Mouse (Mus musculus): ENCODE results near the gene Fam49a. TPM values are rescaled to one million over a fixed set of nuclear protein-coding genes. Genes with fewer than 3 reads are reported as not detected.
"Not testable (repeated sequence)": the region's sequence is repeated elsewhere in the genome, so short reads cannot be mapped to it uniquely, and the experiment has no call there.

The Fam49a gene
- polyA plus RNA-seq, 1 experiment from 2014 or later = 27.9 TPM

DNA sequence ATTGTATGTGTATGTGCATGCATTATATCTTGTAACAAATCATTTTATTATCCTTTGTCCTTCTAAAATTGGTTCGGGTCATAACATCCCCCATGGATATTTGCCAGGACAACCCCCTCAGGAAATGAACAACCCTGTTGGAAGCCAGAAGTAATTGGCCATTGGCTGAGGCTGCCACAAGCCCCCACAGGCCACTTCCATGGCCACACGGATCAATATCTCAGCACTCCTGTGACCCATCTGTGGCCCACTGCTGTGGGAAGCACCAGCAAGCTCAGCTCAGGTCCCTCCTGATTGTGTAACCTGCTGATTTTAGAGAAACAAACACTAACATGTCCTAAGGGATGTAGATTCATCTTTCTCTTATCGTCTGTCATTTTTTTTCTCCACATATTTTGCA, 22.4 kb upstream of the Fam49a start:
- H3K4me1 ChIP-seq (replicated peaks) = peaks cover 7% of the 10 kb centered on the region
- H3K9me3 ChIP-seq = no peaks in the 10 kb centered on the region
- no peak overlapping the region for H3K4me3 ChIP-seq (replicated peaks)
- ATAC-seq = no peak
- H3K4me2 ChIP-seq (replicated peaks) = no peak overlapping the region
- H3K27ac ChIP-seq = no peak overlapping the region
- no peak overlapping the region for H3K9ac ChIP-seq (replicated peaks)
- H3K36me3 ChIP-seq = no peaks in the 10 kb centered on the region
- 57% methylated on average over 3 of the region's 3 CpGs for WGBS
- no peaks in the 10 kb centered on the region for H3K27me3 ChIP-seq

DNA sequence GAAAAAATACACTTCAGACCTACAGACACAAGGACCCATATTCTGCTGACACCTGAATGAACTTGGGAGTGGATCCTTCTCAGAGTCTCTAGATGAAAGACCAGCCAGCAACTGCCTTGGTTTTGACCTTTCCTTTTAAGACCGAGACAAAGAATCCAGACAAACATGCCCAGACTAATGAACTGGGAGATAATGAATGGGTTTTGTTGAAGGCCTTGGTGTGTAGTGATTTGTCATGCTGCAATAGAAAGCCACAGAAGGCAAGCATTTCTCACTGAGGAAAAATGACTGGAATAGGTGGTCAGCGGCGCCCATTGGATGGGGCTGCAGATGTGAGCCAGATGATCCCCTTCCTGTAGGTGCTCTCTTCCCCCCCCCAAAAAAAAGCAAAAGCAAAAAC, 18.8 kb upstream of the Fam49a start:
- H3K4me1 ChIP-seq (replicated peaks) = peaks cover 3% of the 10 kb centered on the region; the same call in 1 of the 2 replicates
- H3K9me3 ChIP-seq = no peaks in the 10 kb centered on the region
- H3K9ac ChIP-seq (replicated peaks) = no peak overlapping the region
- no peaks in the 10 kb centered on the region for H3K27me3 ChIP-seq
- no peak overlapping the region for H3K27ac ChIP-seq
- no peaks in the 10 kb centered on the region for H3K36me3 ChIP-seq
- H3K4me3 ChIP-seq (replicated peaks) = no peak overlapping the region
- H3K4me2 ChIP-seq (replicated peaks) = no peak overlapping the region
- WGBS = 75% methylated on average over 3 of the region's 3 CpGs
- ATAC-seq = no peak

DNA sequence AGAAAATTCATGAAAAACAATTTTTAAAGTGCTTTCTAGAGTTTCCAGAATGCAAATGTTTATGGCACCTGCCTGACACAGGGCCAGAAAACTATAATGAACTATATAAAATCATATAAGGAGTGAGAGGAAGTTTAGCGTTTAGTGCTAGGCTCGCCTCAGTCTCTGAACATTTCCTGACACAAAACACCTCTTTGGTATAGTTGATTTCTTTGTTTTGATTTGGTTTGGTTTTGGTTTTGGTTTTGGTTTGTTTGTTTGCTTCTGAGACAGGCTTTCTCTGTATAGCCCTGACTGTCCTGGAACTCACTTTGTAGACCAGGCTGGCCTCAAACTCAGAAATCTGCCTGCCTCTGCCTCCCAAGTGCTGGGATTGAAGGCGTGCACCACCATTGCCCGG, 14.9 kb upstream of the Fam49a start:
- H3K27ac ChIP-seq; H3K27me3 ChIP-seq; H3K9me3 ChIP-seq; H3K4me2 ChIP-seq (replicated peaks); H3K4me3 ChIP-seq (replicated peaks); H3K9ac ChIP-seq (replicated peaks); H3K4me1 ChIP-seq (replicated peaks); H3K36me3 ChIP-seq; ATAC-seq: not testable (repeated sequence)
- 95% methylated on average over 4 of the region's 4 CpGs for WGBS

DNA sequence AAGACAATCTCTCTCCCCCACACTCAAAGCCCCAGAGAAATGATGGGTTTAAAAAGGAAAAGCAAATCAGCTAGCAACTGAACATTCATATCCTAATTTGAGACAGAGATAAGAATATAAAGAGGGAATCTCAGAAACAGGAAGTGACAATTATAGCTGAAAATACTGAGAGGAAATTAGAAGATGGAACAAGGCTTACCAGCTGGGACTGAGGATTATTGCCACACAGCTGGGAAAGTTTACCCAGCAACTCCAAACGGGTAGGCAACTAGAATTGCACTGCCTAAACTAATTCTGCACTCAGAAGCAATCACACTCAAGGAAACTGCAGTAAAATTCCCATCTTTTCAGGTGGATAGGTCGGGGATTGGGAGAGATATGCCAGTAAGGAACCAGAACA, 12.4 kb upstream of the Fam49a start:
- no peak overlapping the region for H3K27ac ChIP-seq
- no peak overlapping the region for H3K4me2 ChIP-seq (replicated peaks)
- H3K27me3 ChIP-seq = no peaks in the 10 kb centered on the region
- no peaks in the 10 kb centered on the region for H3K36me3 ChIP-seq
- H3K4me1 ChIP-seq (replicated peaks) = no peaks in the 10 kb centered on the region
- H3K9me3 ChIP-seq = no peaks in the 10 kb centered on the region
- H3K9ac ChIP-seq (replicated peaks) = no peak overlapping the region
- H3K4me3 ChIP-seq (replicated peaks) = no peak overlapping the region
- no peak for ATAC-seq
- WGBS = 72% methylated on average over 2 of the region's 2 CpGs

DNA sequence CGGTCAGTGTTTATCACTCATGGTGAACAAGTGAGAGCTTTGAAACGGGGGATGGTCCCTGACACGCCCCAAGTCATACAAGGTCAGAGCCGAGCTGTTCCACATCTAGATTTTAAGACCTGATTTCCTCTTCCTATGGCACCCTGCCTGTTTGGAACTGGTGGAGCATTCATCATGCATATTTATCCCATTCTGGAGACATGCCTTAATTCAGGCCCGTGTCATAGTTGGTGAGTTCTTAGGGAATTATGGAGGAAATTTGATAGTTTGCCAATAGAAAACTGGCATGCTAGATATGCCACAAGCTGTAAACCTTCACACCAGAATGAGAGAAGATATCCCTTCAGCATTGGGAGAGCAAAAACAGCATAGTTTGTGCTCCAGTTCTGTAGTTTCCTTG, 8.4 kb upstream of the Fam49a start:
- WGBS = 64% methylated on average over 5 of the region's 5 CpGs
- no peak overlapping the region for H3K9ac ChIP-seq (replicated peaks)
- no peak overlapping the region for H3K27ac ChIP-seq
- no peak overlapping the region for H3K4me3 ChIP-seq (replicated peaks)
- no peak overlapping the region for H3K4me2 ChIP-seq (replicated peaks)
- H3K4me1 ChIP-seq (replicated peaks) = no peaks in the 10 kb centered on the region
- H3K9me3 ChIP-seq = no peaks in the 10 kb centered on the region
- H3K36me3 ChIP-seq = no peaks in the 10 kb centered on the region
- H3K27me3 ChIP-seq = no peaks in the 10 kb centered on the region
- ATAC-seq = no peak

DNA sequence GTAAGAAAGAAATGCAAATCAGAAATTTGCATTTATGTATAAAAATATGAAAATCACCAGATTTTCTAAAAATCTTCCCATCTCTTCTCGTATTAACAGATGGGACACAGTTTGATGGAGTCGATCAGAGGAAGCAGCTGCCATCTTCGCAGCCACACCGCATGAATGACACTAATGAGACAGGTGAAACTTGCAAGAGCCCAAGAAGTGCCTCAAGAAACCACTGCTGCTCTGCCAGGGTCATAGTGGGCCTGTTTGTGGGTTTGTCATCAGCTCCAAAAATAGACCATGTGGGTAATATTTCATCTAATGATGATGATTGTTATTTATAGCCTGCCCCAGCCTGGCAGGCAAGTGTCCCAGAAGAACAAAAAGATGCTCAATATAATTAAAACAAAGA, 7.8 kb upstream of the Fam49a start:
- no peaks in the 10 kb centered on the region for H3K9me3 ChIP-seq
- no peak overlapping the region for H3K4me2 ChIP-seq (replicated peaks)
- H3K4me3 ChIP-seq (replicated peaks) = no peak overlapping the region
- no peak for ATAC-seq
- H3K9ac ChIP-seq (replicated peaks) = no peak overlapping the region
- no peaks in the 10 kb centered on the region for H3K27me3 ChIP-seq
- no peak overlapping the region for H3K27ac ChIP-seq
- H3K4me1 ChIP-seq (replicated peaks) = no peaks in the 10 kb centered on the region
- WGBS = 78% methylated on average over 4 of the region's 4 CpGs
- H3K36me3 ChIP-seq = no peaks in the 10 kb centered on the region

DNA sequence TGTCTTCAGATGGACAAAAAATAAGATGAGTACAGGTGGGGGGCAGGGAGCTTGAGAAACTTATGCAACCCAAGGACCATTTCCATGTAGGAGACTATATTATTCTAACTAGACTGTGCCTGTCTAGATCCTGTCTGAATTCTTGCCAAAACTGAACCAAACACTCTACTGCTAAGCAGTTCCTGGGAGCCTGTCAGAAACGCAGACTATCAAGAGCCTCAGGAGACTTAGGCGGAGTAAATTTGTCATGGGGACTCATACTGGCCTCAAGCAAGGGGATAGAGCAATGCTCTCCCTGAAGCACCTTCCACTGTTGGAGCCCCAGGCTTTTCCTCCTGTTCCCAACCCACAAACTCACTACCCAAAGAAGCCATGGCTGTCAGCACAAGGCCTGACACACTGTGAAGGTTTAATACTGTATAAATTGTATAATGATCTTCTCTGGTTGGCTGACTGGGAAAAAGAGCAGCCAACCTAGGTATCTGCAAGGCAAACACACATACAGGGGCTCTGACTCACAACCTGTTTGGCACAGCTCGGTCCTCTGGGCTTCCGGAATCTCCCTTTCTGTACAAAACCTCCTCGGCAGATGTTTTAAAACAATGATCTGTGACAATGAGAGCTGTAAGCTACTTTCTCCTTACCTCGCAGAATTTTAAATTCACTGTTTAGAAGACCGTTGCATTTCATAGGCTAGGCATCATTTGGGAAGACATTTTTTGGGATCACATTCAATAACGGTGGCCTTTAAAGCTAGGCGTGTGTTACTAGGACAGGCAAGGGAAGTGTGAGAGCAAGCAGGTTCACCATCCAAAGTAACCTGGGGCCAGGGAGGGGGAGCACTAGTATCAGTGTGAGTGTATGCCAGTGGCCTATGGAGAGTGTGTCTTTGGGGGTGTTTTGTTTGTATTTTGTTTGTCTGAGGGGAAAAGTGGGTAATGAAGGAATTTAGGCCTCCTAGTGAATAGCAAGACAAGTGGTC, 669 bp upstream of the Fam49a start:
- ATAC-seq = peak; percentile 43
- no peaks in the 10 kb centered on the region for H3K9me3 ChIP-seq
- no peaks in the 10 kb centered on the region for H3K36me3 ChIP-seq
- peak overlapping the region; percentile 71 for H3K4me3 ChIP-seq (replicated peaks)
- 0 out of 2 replicates have a peak overlapping the region, but pooled peaks have one; percentile 76 for H3K27ac ChIP-seq
- 69% methylated on average over 9 of the region's 9 CpGs for WGBS
- peak overlapping the region; percentile 68 for H3K4me2 ChIP-seq (replicated peaks)
- no peaks in the 10 kb centered on the region for H3K27me3 ChIP-seq
- H3K4me1 ChIP-seq (replicated peaks) = peaks cover 35% of the 10 kb centered on the region
- H3K9ac ChIP-seq (replicated peaks) = peak overlapping the region; percentile 94; the same call in 1 of the 2 replicates

DNA sequence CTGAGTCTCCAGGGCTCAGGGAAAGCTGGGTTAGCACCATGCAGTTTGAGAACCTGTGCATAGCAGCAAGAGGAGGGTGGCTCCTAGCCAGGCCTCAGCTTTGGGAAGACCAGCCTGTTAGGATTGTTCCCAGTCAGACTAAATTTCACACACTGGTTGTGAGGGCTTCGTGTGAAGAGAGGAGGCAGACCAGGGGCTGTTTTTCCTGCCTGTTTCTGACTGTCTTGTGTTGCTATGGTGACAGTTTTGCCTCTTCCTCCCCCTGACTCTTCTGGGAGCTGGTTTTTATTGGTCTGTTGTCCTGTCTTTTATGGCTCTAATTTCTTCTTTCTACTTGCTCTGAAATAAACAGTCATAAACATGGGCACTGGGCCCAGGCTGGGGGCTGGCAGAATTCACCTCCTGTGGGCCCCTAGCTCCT, 1.4 kb downstream of the Fam49a start:
- ATAC-seq = peak; percentile 46
- 0% methylated on average over 1 of the region's 1 CpGs for WGBS
- H3K9me3 ChIP-seq = no peaks in the 10 kb centered on the region
- no peaks in the 10 kb centered on the region for H3K27me3 ChIP-seq
- H3K9ac ChIP-seq (replicated peaks) = peak overlapping the region; percentile 94
- peaks cover 35% of the 10 kb centered on the region for H3K4me1 ChIP-seq (replicated peaks)
- H3K4me2 ChIP-seq (replicated peaks) = peak overlapping the region; percentile 68
- no peaks in the 10 kb centered on the region for H3K36me3 ChIP-seq
- H3K27ac ChIP-seq = 0 out of 2 replicates have a peak overlapping the region, but pooled peaks have one; percentile 21
- peak overlapping the region; percentile 71 for H3K4me3 ChIP-seq (replicated peaks)

DNA sequence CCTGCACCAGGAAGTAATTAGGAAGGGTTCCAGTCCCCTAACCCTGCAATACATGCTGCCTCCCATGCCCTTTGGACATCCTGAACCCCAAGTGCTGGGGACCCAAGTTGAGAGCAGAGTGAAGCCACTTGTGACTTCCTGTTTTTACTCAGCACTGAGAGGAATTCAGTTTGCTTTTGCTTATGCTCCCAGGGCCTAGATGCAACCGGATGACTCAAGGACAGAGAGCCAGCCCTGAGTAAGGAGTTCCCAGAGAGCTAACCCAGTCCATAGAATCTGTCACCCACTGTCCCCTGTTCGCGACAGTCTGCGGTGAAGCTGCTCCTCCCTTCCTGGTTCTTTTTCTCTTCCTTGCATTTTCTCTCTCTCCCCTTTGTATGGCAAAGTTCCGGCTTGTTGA, 2.2 kb downstream of the Fam49a start:
- peak overlapping the region; percentile 71; the same call in 1 of the 2 replicates for H3K4me3 ChIP-seq (replicated peaks)

DNA sequence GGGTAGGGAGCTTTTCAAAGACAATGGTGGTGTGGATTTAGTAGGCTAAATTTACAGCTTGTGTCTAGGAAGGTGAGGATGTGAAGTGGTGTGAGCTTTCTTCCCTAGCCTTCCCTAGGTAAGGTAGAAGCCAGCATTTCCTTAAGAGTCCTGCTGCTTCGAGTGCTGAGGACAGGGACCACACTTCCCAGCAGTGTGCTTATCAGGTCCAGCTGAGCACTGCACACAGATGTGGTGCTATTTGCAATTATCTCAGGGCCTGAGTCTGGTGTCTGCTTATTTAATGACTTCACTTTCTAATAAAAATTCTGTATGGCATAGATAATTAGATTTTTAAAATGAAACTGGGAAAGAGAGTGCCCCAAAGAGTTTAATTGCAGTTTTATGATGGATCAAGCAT, 4.6 kb downstream of the Fam49a start:
- 81% methylated on average over 1 of the region's 1 CpGs for WGBS
- Histone ChIP-seq H3K27ac (no peak overlapping the region), H3K4me1 (replicated peaks) (peaks cover 34% of the 10 kb centered on the region), H3K9me3 (no peaks in the 10 kb centered on the region), H3K27me3 (no peaks in the 10 kb centered on the region), H3K36me3 (no peaks in the 10 kb centered on the region), H3K4me3 (replicated peaks) (no peak overlapping the region), H3K4me2 (replicated peaks) (no peak overlapping the region), H3K9ac (replicated peaks) (no peak overlapping the region)
- ATAC-seq = no peak

More for the DNA sequence above, 2.2 kb downstream of the Fam49a start:
- peaks cover 35% of the 10 kb centered on the region for H3K4me1 ChIP-seq (replicated peaks)
- H3K9ac ChIP-seq (replicated peaks) = peak overlapping the region; percentile 15; the same call in 1 of the 2 replicates
- peak overlapping the region; percentile 68 for H3K4me2 ChIP-seq (replicated peaks)
- no peaks in the 10 kb centered on the region for H3K9me3 ChIP-seq
- H3K36me3 ChIP-seq = no peaks in the 10 kb centered on the region
- no peak for ATAC-seq
- WGBS = 85% methylated on average over 5 of the region's 5 CpGs
- H3K27ac ChIP-seq = no peak overlapping the region
- no peaks in the 10 kb centered on the region for H3K27me3 ChIP-seq

DNA sequence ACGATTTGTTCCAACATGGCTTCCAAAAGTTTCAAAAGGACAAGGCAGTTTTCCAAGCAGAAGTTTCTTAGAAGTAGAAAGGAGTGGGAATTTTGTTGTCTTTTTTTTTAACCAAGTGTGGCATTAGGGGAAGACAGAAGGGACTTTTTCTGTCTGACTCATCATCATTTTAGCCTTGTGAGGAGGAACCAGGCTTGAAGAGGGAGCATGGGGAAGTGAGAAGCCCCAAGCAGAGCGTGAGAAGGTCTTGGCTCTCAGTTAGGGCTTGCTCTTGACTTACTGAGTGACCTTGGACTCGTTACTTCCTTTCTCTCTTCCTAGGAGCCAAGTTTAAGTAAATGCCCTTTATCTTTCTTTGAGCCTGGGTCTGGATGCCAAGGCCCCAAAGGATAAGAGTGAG, 8.6 kb downstream of the Fam49a start:
- H3K4me2 ChIP-seq (replicated peaks) = no peak overlapping the region
- no peak for ATAC-seq
- no peak overlapping the region for H3K4me3 ChIP-seq (replicated peaks)
- 88% methylated on average over 3 of the region's 3 CpGs for WGBS
- H3K27ac ChIP-seq = no peak overlapping the region
- H3K36me3 ChIP-seq = no peaks in the 10 kb centered on the region
- H3K9ac ChIP-seq (replicated peaks) = no peak overlapping the region
- H3K27me3 ChIP-seq = no peaks in the 10 kb centered on the region
- H3K4me1 ChIP-seq (replicated peaks) = peaks cover 8% of the 10 kb centered on the region
- no peaks in the 10 kb centered on the region for H3K9me3 ChIP-seq

DNA sequence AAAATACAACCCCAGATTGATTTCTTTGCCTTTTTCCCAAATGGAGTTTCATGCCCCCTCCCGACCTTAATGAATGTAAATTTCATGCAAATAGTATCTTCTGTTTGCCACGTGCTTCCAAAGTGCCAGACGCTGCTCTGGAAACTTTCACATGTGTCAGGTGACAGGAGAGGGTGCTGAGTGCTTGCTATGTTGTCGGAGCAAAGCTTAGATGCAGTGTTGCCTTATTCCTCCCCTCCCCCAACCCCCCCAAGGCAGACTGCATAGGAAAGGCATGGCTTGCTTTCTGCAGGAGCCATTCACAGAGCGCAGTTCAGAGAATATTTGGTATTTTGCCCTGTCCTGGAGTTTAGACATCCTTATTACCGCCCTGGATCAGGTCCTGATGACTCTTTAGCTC, 12.2 kb downstream of the Fam49a start:
- ATAC-seq = peak; percentile 48; the same call in 1 of the 2 replicates
- 0 out of 2 replicates have a peak, but pooled peaks cover 7% of the 10 kb centered on the region for H3K4me1 ChIP-seq (replicated peaks)
- no peaks in the 10 kb centered on the region for H3K27me3 ChIP-seq
- no peaks in the 10 kb centered on the region for H3K9me3 ChIP-seq
- 26% methylated on average over 6 of the region's 6 CpGs for WGBS
- no peak overlapping the region for H3K9ac ChIP-seq (replicated peaks)
- H3K27ac ChIP-seq = no peak overlapping the region
- H3K4me3 ChIP-seq (replicated peaks) = no peak overlapping the region
- H3K36me3 ChIP-seq = no peaks in the 10 kb centered on the region
- H3K4me2 ChIP-seq (replicated peaks) = no peak overlapping the region
